Comparison of ENCODE assay signal across 35 mouse cellular contexts in the genomic region with DNA sequence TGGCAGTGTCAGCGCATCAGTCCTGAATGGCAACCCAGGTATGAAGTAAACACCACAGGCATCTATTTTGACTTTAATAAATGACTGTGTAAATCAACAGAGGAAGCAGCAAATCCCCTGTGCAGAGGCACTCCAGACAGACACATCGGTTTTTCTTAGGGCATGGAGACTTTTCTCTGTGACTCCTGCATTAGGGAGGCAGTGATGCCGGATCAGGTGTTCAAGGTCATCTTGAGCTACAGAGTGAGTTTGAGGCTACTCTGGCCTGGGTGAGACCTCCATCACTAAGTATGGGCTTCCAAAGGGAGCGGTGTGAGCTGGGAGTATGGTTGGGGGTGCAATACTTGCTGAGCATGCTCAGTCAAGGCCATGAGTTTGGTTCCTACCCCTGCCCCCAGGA. TPM values are rescaled to one million over a fixed set of nuclear protein-coding genes. Genes with fewer than 3 reads are reported as not detected.
"Had no signal": no experiment of that assay in that cellular context is flagged by ENCODE, and none has a peak within 500 bp of the region (broad histone marks: within the 10 kb centered on the region; RNA-seq: fewer than 3 reads in every experiment).

No protein-coding gene starts in this region.

- H3K9me3 ChIP-seq: heart, embryonic 13.5 days; heart, embryonic 15.5 days; hindbrain, embryonic 10.5 days; hindbrain, embryonic 12.5 days; intestine, embryonic 15.5 days; kidney, embryonic 15.5 days; limb, embryonic 10.5 days; limb, embryonic 12.5 days; liver, embryonic 13.5 days; liver, embryonic 15.5 days had no signal

- H3K9ac ChIP-seq: heart, embryonic 13.5 days; heart, embryonic 15.5 days; hindbrain, embryonic 12.5 days; hindbrain, embryonic 14.5 days; intestine, embryonic 15.5 days; kidney, embryonic 15.5 days; limb, embryonic 12.5 days; liver, embryonic 13.5 days; liver, embryonic 15.5 days had no signal

- H3K4me2 ChIP-seq: heart, embryonic 11.5 days; heart, embryonic 13.5 days; heart, embryonic 15.5 days; hindbrain, embryonic 12.5 days; hindbrain, embryonic 14.5 days; intestine, embryonic 15.5 days; kidney, embryonic 15.5 days; limb, embryonic 12.5 days; liver, embryonic 11.5 days; liver, embryonic 13.5 days; liver, embryonic 15.5 days had no signal

- ATAC-seq: hindbrain, embryonic 16.5 days; inflammation-experienced regulatory T-cells, adult 6 months; intestine, embryonic 15.5 days; intestine, postnatal 0 days had no signal

- H3K27ac ChIP-seq: gastrocnemius, adult 2 months; heart, adult 2 months; heart, embryonic 13.5 days; heart, embryonic 15.5 days; hindbrain, embryonic 10.5 days; hindbrain, embryonic 12.5 days; hindbrain, embryonic 14.5 days; intestine, embryonic 15.5 days; kidney, embryonic 15.5 days; kidney, postnatal 0 days; layer of hippocampus, adult 2 months; left cerebral cortex, adult 2 months; limb, embryonic 10.5 days; limb, embryonic 12.5 days; liver, embryonic 13.5 days; liver, embryonic 15.5 days had no signal

- DNase-seq: gastrocnemius, adult 2 months; gastrocnemius, postnatal 10 days; gastrocnemius, postnatal 25 days; heart, adult 11 months; heart, adult 2 months; heart, postnatal 14 days; heart, postnatal 4 days; kidney, adult 18-20 months; kidney, adult 8-10 months; kidney, postnatal 14 days; kidney, postnatal 36 days; liver; liver, embryonic 13.5 days had no signal

- H3K4me3 ChIP-seq: gastrocnemius, adult 2 months; heart, adult 2 months; heart, embryonic 13.5 days; heart, embryonic 15.5 days; hindbrain, embryonic 10.5 days; hindbrain, embryonic 12.5 days; intestine, embryonic 15.5 days; kidney, embryonic 15.5 days; layer of hippocampus, adult 2 months; left cerebral cortex, adult 2 months; limb, embryonic 10.5 days; limb, embryonic 12.5 days; liver, embryonic 13.5 days; liver, embryonic 15.5 days had no signal

- H3K4me1 ChIP-seq: heart, embryonic 13.5 days; heart, embryonic 15.5 days; liver, embryonic 15.5 days had no signal

- H3K36me3 ChIP-seq: heart, embryonic 13.5 days; heart, embryonic 15.5 days; hindbrain, embryonic 10.5 days; hindbrain, embryonic 12.5 days; intestine, embryonic 15.5 days; kidney, embryonic 15.5 days; limb, embryonic 10.5 days; limb, embryonic 12.5 days; liver, embryonic 13.5 days; liver, embryonic 15.5 days had no signal

- H3K27me3 ChIP-seq: hindbrain, embryonic 12.5 days; intestine, embryonic 15.5 days; kidney, embryonic 15.5 days; limb, embryonic 12.5 days had no signal

RNA-seq across cellular contexts. Expression of a gene that starts 23.7 kb away (rescaled TPM):
- total RNA-seq: gastrocnemius, adult 2 months; gastrocnemius, postnatal 25 days; heart, postnatal 14 days; layer of hippocampus, adult 2 months; layer of hippocampus, postnatal 10 days; left cerebral cortex, adult 2 months; left cerebral cortex, postnatal 14 days; left cerebral cortex, postnatal 36 days had no signal
- polyA plus RNA-seq: heart, adult 2 months; heart, postnatal 0 days; hindbrain, embryonic 10.5 days had no signal
